Mouse (Mus musculus) forebrain, embryonic 16.5 days (tissue): ENCODE measurements around the gene Ropn1l. TPM values are rescaled to one million over a fixed set of nuclear protein-coding genes. Genes with fewer than 3 reads are reported as not detected.

Source experiments
- ATAC-seq: fragments of 200-750 bp; cut with Nextera tagmentation; 2 replicates; pipeline ENCODE4 v1.8.0; 2017; ENCODE audit warnings: mild to moderate bottlenecking, moderate library complexity
- H3K27ac ChIP-seq: fragments of 300-500 bp; sonication (generic); 2 replicates; pipeline ENCODE4 v1.5.1; 2014; ENCODE audit warnings: low read length, control low read depth
- H3K27me3 ChIP-seq: fragments of 300-500 bp; sonication (generic); replicated peaks from 2 replicates; pipeline ENCODE4 v1.6.1; 2014; ENCODE audit warnings: low read length; ENCODE audit not compliant: control insufficient read depth, insufficient read depth
- H3K36me3 ChIP-seq: fragments of 300-500 bp; sonication (generic); 2 replicates; pipeline ENCODE4 v1.6.1; 2014; ENCODE audit not compliant: control insufficient read depth, insufficient read depth
- H3K4me1 ChIP-seq: fragments of 300-500 bp; sonication (generic); replicated peaks from 2 replicates; pipeline ENCODE4 v1.6.1; 2014; ENCODE audit warnings: low read length; ENCODE audit not compliant: control insufficient read depth, insufficient read depth
- H3K4me2 ChIP-seq: fragments of 300-500 bp; sonication (generic); 2 replicates; pipeline ENCODE4 v1.6.1; 2014; ENCODE audit warnings: mild to moderate bottlenecking, low read length, control low read depth
- H3K4me3 ChIP-seq: fragments of 300-500 bp; sonication (generic); replicated peaks from 2 replicates; pipeline ENCODE4 v1.5.1; 2014; ENCODE audit warnings: mild to moderate bottlenecking, low read length, control low read depth
- H3K9ac ChIP-seq: fragments of 300-500 bp; sonication (generic); replicated peaks from 2 replicates; pipeline ENCODE4 v1.6.1; 2014; ENCODE audit warnings: low read depth, low read length, control low read depth
- H3K9me3 ChIP-seq: fragments of 300-500 bp; sonication (generic); 2 replicates; pipeline ENCODE4 v1.6.1; 2016; ENCODE audit warnings: low read length; ENCODE audit not compliant: control insufficient read depth
- WGBS: fragments of 180-500 bp; shearing (Covaris S2); extraction: QIAGEN DNeasy Blood & Tissue Kit; methylation state at CpG from one replicate; pipeline ENCODE4 v1.1.7; 2014; 5-methylcytosine and 5-hydroxymethylcytosine counted together
- polyA plus RNA-seq: library from polyadenylated mRNA; unstranded; fragments of >200 nt; fragmentation: Nextera tagmentation; extraction: Ambion mirVana; gene quantifications from 2 replicates; pipeline ENCODE4 v1.2.1, GENCODE M21; 2015

The Ropn1l gene
- polyA plus RNA-seq, 1 experiment from 2014 or later: 0.98 TPM

DNA sequence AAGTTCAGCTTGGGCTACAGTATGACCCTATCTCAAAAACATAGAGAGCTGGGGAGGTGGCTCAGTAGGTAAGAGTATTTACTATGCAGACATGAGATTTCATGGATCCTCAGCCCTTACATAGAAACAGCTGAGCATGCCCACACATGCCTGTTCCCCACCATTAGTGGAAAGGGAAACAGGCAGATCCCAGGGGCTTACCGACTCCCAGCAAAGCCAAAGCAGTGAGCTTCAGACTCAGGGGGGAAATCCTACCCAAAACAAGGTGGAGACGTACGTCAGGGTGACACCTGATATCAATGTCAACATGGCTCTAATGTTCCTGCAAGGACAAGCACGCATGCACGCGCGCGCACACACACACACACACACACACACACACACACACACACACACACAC lies 21.7 kb downstream of the Ropn1l start:
- Histone ChIP-seq H3K27ac (no peak overlapping the region), H3K27me3 (no peaks in the 10 kb centered on the region), H3K36me3 (no peaks in the 10 kb centered on the region), H3K9me3 (no peaks in the 10 kb centered on the region), H3K4me2 (no peak overlapping the region), H3K4me3 (no peak overlapping the region), H3K9ac (no peak overlapping the region), H3K4me1 (no peaks in the 10 kb centered on the region)
- WGBS: 92% methylated on average over 8 of the region's 8 CpGs
- no peak for ATAC-seq

GRCm38 (mm10) chr15:31430014-31430413 lies 23.5 kb downstream of the Ropn1l start:
- Histone ChIP-seq H3K9me3 (no peaks in the 10 kb centered on the region), H3K4me2 (no peak overlapping the region), H3K36me3 (no peaks in the 10 kb centered on the region), H3K4me1 (no peaks in the 10 kb centered on the region), H3K27me3 (no peaks in the 10 kb centered on the region), H3K4me3 (no peak overlapping the region), H3K27ac (no peak overlapping the region), H3K9ac (no peak overlapping the region)
- 61% methylated on average over 2 of the region's 2 CpGs for WGBS
- no peak for ATAC-seq

- Histone ChIP-seq H3K27ac (no peak overlapping the region), H3K36me3 (no peaks in the 10 kb centered on the region), H3K4me2 (no peak overlapping the region), H3K4me3 (no peak overlapping the region), H3K4me1 (no peaks in the 10 kb centered on the region), H3K27me3 (no peaks in the 10 kb centered on the region), H3K9me3 (no peaks in the 10 kb centered on the region), H3K9ac (no peak overlapping the region)
- 54% methylated on average over 7 of the region's 7 CpGs for WGBS
- ATAC-seq: no peak
Measured at GRCm38 (mm10) chr15:31429429-31429828, 24.1 kb downstream of the Ropn1l start.

DNA sequence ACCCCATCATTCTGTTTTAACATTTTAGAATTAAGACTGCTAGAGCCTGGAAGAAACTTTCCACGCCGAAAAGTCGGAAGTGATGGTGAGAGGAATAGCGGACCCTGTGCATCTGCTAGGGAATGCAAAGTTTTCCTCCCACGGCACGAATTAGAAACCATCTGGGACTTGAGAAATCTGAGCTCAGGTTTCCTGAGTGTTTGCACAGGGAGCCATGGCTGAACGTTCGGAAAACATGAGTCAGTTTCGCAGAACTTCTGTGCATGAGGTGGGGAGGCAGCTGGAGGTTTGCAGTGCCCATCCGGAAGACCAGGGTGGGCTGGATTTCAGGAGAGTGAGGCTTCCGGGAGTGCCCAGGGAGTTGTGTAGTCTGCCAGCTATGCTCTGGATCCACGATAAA lies 25.0 kb downstream of the Ropn1l start:
- no peaks in the 10 kb centered on the region for H3K36me3 ChIP-seq
- no peak overlapping the region for H3K4me2 ChIP-seq
- 84% methylated on average over 12 of the region's 12 CpGs for WGBS
- no peaks in the 10 kb centered on the region for H3K27me3 ChIP-seq
- no peak overlapping the region for H3K4me3 ChIP-seq
- no peak for ATAC-seq
- H3K9ac ChIP-seq: no peak overlapping the region
- no peak overlapping the region for H3K27ac ChIP-seq
- H3K9me3 ChIP-seq: no peaks in the 10 kb centered on the region
- H3K4me1 ChIP-seq: no peaks in the 10 kb centered on the region

DNA sequence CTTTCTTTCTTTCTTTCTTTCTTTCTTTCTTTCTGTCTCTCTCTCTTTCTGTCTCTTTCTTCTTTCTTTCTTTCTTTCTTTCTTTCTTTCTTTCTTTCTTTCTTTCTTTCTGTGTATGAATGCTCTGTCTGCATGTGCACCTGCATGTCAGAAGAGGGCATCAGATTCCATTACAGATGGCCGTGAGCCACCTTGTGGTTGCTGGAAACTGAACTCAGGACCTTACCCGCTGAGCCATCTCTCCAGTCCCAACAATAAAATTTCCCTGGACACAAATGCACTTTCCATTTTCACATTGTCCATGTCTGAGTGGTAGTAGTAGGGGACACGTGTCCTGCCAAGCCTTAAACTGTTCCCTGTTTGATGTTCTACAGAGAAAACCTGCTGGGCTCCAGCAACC lies 26.1 kb downstream of the Ropn1l start:
- Histone ChIP-seq H3K27me3 (no peaks in the 10 kb centered on the region), H3K9ac (no peak overlapping the region), H3K36me3 (no peaks in the 10 kb centered on the region), H3K27ac (no peak overlapping the region), H3K4me1 (no peaks in the 10 kb centered on the region), H3K4me3 (no peak overlapping the region), H3K4me2 (no peak overlapping the region), H3K9me3 (no peaks in the 10 kb centered on the region)
- WGBS: 57% methylated on average over 3 of the region's 3 CpGs
- no peak for ATAC-seq

DNA sequence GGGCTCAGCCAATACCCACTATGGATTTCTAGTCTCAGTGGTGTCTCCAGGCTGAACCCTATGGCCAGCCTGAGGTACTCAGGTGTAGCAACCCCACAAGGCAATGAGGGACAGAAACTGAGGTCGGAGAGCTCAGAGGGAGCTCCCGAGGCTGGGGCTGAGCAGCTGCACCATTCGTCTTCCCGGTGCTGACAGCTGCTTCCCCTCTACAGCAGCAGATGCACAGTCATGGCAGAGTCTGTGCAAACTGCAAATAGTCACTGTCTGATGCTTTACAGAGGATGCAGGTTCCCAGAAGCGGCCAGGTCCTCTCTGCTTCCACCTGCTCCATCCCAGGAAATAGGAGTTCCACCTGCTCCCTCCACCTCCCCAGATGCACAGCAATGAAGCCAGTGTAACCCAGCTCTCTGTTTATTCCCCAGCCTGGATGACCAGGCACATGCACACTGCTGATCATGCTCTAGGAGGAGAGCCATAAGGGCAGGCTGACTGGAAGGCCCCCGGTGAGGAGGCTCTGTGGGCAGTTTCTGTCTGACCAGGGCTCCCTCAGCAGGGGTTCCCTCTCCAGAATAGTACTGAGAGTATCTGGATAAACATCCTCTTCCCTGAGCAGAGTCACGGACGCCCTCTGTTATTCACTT lies 27.4 kb downstream of the Ropn1l start:
- no peak overlapping the region for H3K4me3 ChIP-seq
- H3K4me2 ChIP-seq: no peak overlapping the region

DNA sequence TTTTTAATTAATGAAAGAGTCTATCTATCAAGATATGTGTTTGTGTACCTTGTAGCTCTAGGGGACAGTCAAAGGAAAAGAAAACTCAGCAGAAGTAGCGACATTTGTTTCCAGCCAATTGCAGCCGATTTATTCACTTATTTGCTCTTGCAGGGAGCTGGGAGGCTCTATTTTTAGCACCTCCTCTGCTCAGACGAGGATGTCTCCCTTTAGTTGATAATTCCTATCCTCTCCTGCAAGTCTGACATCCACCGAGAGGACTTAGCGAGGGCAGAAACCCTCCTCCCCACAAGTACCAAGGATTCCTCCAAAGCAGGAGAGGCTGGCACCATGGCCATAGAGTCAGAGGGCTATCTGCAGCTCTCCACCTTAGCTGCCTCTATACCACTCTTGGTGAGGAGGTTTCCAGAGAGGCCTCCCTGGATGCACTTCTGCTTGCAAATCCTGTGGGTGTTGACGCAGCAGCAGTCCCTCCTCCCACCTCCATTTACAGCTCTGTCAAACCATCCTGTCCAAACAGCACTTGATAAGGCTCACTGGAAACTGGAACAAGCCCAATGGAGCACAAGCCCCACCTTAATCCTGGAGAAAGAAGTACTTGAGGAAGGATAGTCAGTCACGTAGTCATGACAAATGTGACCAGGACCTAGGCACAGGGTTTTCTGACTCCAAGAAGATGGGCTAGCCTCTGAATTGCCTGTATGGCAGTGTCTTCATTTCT lies 30.7 kb downstream of the Ropn1l start:
- Histone ChIP-seq H3K4me3 (no peak overlapping the region), H3K4me2 (no peak overlapping the region), H3K36me3 (no peaks in the 10 kb centered on the region), H3K9ac (no peak overlapping the region), H3K4me1 (no peaks in the 10 kb centered on the region), H3K27me3 (no peaks in the 10 kb centered on the region), H3K27ac (no peak overlapping the region), H3K9me3 (0 out of 2 replicates have a peak, but pooled peaks cover 2% of the 10 kb centered on the region)
- 69% methylated on average over 7 of the region's 7 CpGs for WGBS
- ATAC-seq: no peak

More for the DNA sequence above, 27.4 kb downstream of the Ropn1l start:
- Histone ChIP-seq H3K4me1 (no peaks in the 10 kb centered on the region), H3K27me3 (no peaks in the 10 kb centered on the region), H3K36me3 (no peaks in the 10 kb centered on the region), H3K9me3 (no peaks in the 10 kb centered on the region), H3K27ac (no peak overlapping the region), H3K9ac (no peak overlapping the region)
- ATAC-seq: no peak
- WGBS: 50% methylated on average over 8 of the region's 8 CpGs

- no peak overlapping the region for H3K27ac ChIP-seq
- no peaks in the 10 kb centered on the region for H3K36me3 ChIP-seq
- H3K9me3 ChIP-seq: 0 out of 2 replicates have a peak, but pooled peaks cover 2% of the 10 kb centered on the region
- H3K4me2 ChIP-seq: no peak overlapping the region
- H3K4me1 ChIP-seq: no peaks in the 10 kb centered on the region
- no peak for ATAC-seq
- H3K27me3 ChIP-seq: no peaks in the 10 kb centered on the region
- no peak overlapping the region for H3K9ac ChIP-seq
- WGBS: 50% methylated on average over 9 of the region's 9 CpGs
- H3K4me3 ChIP-seq: no peak overlapping the region
Measured at GRCm38 (mm10) chr15:31419037-31419436, 34.5 kb downstream of the Ropn1l start.

DNA sequence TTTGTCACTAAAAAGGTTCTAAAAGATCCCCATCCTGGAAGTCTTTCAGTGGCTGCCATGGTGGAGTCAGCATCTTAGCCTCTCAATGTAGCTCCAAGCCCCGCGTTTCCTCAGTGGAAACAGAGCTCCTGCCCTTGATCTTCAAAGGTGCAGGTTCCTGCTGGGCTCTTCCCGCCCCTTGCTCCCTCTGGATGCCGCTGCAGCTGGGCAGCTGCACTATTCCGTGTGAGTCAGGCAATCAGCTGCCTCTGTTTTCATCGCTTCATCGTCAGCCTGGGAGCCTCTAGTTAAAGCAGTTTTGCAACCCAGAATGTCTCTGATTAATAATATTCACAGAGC lies 34.9 kb downstream of the Ropn1l start:
- H3K4me1 ChIP-seq: no peaks in the 10 kb centered on the region
- WGBS: 35% methylated on average over 7 of the region's 7 CpGs
- H3K27ac ChIP-seq: no peak overlapping the region
- H3K4me3 ChIP-seq: no peak overlapping the region
- no peak overlapping the region for H3K4me2 ChIP-seq
- no peaks in the 10 kb centered on the region for H3K27me3 ChIP-seq
- 0 out of 2 replicates have a peak, but pooled peaks cover 2% of the 10 kb centered on the region for H3K9me3 ChIP-seq
- no peak for ATAC-seq
- H3K9ac ChIP-seq: no peak overlapping the region
- H3K36me3 ChIP-seq: no peaks in the 10 kb centered on the region
